Mouse (Mus musculus) ES-CJ7 (cell line): ENCODE measurements at regions not wholly inside any gene's neighbourhood (a gene's known extent, or its start where the extent isn't known, plus 50 kb on each side); places are given as distances from the start of the nearest gene placed in this dataset.

ENCODE experiments used
- DNase-seq: peaks from one replicate; pipeline ENCODE4 v3.0.0; 2011; ENCODE audit warnings: low read depth, low spot score

- DNase-seq = no peak
Observed at GRCm38 (mm10) chr6:100100565-100101133, 186.6 kb downstream of the Rybp start.

- peak; percentile 22 for DNase-seq
Observed at GRCm38 (mm10) chr6:100096393-100097125, 190.7 kb downstream of the Rybp start.

GRCm38 (mm10) chr6:100094653-100095217, 192.6 kb downstream of the Rybp start:
- DNase-seq = no peak

GRCm38 (mm10) chr6:100092870-100093269, 194.4 kb downstream of the Rybp start:
- no peak for DNase-seq

- no peak for DNase-seq
Observed at GRCm38 (mm10) chr6:100091815-100092214, 195.5 kb downstream of the Rybp start.

- peak; percentile 59 for DNase-seq
Observed at GRCm38 (mm10) chr6:100088576-100088975, 198.7 kb downstream of the Rybp start.

- no peak for DNase-seq
Observed at GRCm38 (mm10) chr6:100086807-100087206, 200.5 kb downstream of the Rybp start.

GRCm38 (mm10) chr6:100085981-100086380, 201.3 kb downstream of the Rybp start:
- peak; percentile 42 for DNase-seq

GRCm38 (mm10) chr6:100083868-100084477, 203.3 kb downstream of the Rybp start:
- DNase-seq = no peak

- DNase-seq = no peak
Observed at GRCm38 (mm10) chr6:100083127-100083526, 204.2 kb downstream of the Rybp start.

GRCm38 (mm10) chr6:100074672-100075335, 212.5 kb downstream of the Rybp start:
- peak; percentile 57 for DNase-seq

- no peak for DNase-seq
Observed at GRCm38 (mm10) chr6:100072261-100072968, 214.9 kb downstream of the Rybp start.

- no peak for DNase-seq
Observed at GRCm38 (mm10) chr6:100069151-100069550, 218.1 kb downstream of the Rybp start.

- DNase-seq = no peak
Observed at GRCm38 (mm10) chr6:100067273-100067672, 220.0 kb downstream of the Rybp start.

GRCm38 (mm10) chr6:100065586-100065985, 221.7 kb downstream of the Rybp start:
- no peak for DNase-seq

GRCm38 (mm10) chr6:100062961-100063360, 224.3 kb downstream of the Rybp start:
- DNase-seq = no peak

GRCm38 (mm10) chr6:100059803-100060202, 227.5 kb downstream of the Rybp start:
- no peak for DNase-seq

- DNase-seq = no peak
Observed at GRCm38 (mm10) chr6:100055980-100056379, 231.3 kb downstream of the Rybp start.

- no peak for DNase-seq
Observed at GRCm38 (mm10) chr6:100052955-100053795, 234.1 kb downstream of the Rybp start.

GRCm38 (mm10) chr6:100052406-100052805, 234.9 kb downstream of the Rybp start:
- no peak for DNase-seq
